Mouse (Mus musculus): ENCODE results near the gene Cd55b.

- TF ChIP-seq CTCF (IDR thresholded peaks at IDR 0.05; ENCODE audit: insufficient read depth, low read depth, low read length), result no peak
- TF ChIP-seq POLR2A (IDR thresholded peaks at IDR 0.05; ENCODE audit: insufficient read depth, low read depth, low read length), result no peak
Measured at GRCm38 (mm10) chr1:130467453-130467852, 44.6 kb upstream of the Cd55b start.

Data from olfactory bulb, adult 2 months (tissue).